Mouse (Mus musculus) stomach, postnatal 0 days (tissue): ENCODE measurements around the gene Ncbp2. TPM values are rescaled to one million over a fixed set of nuclear protein-coding genes. Genes with fewer than 3 reads are reported as not detected.
A peak's percentile ranks its signal among the peaks of the same experiment; 100 is the strongest.

Source experiments
- ATAC-seq: fragments of 200-750 bp; cut with Nextera tagmentation; 2 replicates; pipeline ENCODE4 v1.8.0; 2017; ENCODE audit not compliant: low FRiP score, low TSS enrichment
- DNase-seq: peaks from one replicate; pipeline ENCODE4 v3.0.0-alpha.2; 2016; ENCODE audit warnings: low spot score
- H3K27ac ChIP-seq: fragments of 300-500 bp; sonication (generic); replicated peaks from 2 replicates; pipeline ENCODE4 v1.5.1; 2014; ENCODE audit warnings: mild to moderate bottlenecking, control low read depth
- H3K27me3 ChIP-seq: fragments of 300-500 bp; sonication (generic); 2 replicates; pipeline ENCODE4 v1.6.1; 2014; ENCODE audit warnings: low read length; ENCODE audit not compliant: control insufficient read depth, insufficient read depth
- H3K36me3 ChIP-seq: fragments of 300-500 bp; sonication (generic); 2 replicates; pipeline ENCODE4 v1.6.1; 2014; ENCODE audit warnings: low read length, mixed read lengths; ENCODE audit not compliant: control insufficient read depth, insufficient read depth
- H3K4me1 ChIP-seq: fragments of 300-500 bp; sonication (generic); replicated peaks from 2 replicates; pipeline ENCODE4 v1.6.1; 2014; ENCODE audit warnings: antibody characterized with exemption; ENCODE audit not compliant: control insufficient read depth, insufficient read depth
- H3K4me2 ChIP-seq: fragments of 300-500 bp; sonication (generic); replicated peaks from 2 replicates; pipeline ENCODE4 v1.6.1; 2014; ENCODE audit warnings: low read depth, mild to moderate bottlenecking, control low read depth, moderate library complexity
- H3K4me3 ChIP-seq: fragments of 300-500 bp; sonication (generic); 2 replicates; pipeline ENCODE4 v1.5.1; 2014; ENCODE audit warnings: low read depth, low read length, control low read depth
- H3K9ac ChIP-seq: fragments of 300-500 bp; sonication (generic); 2 replicates; pipeline ENCODE4 v1.6.1; 2014; ENCODE audit warnings: mild to moderate bottlenecking, low read length, control low read depth, mixed read lengths
- H3K9me3 ChIP-seq: fragments of 300-500 bp; sonication (generic); 2 replicates; pipeline ENCODE4 v1.6.1; 2016; ENCODE audit warnings: low read length; ENCODE audit not compliant: control insufficient read depth
- CTCF ChIP-seq: IDR thresholded peaks from 2 replicates; pipeline ENCODE4 v1.5.1; 2016; ENCODE audit warnings: antibody characterized with exemption, low read depth, mild to moderate bottlenecking, moderate library complexity
- EP300 ChIP-seq: optimal IDR thresholded peaks from 2 replicates; pipeline ENCODE3; 2016; ENCODE audit warnings: antibody characterized with exemption
- WGBS: fragments of 180-500 bp; shearing (Covaris S2); extraction: QIAGEN DNeasy Blood & Tissue Kit; methylation state at CpG from one replicate; pipeline ENCODE4 v1.1.7; 2014; 5-methylcytosine and 5-hydroxymethylcytosine counted together
- polyA plus RNA-seq: library from polyadenylated mRNA; unstranded; fragments of >200 nt; fragmentation: Nextera tagmentation; extraction: Ambion mirVana; gene quantifications from 2 replicates; pipeline ENCODE4 v1.2.1, GENCODE M21; 2015

Ncbp2 gene
- 50.9 and 52.3 TPM in 2 replicates for polyA plus RNA-seq

- peak; percentile 93 for ATAC-seq
Measured at GRCm38 (mm10) chr16:31948345-31948774, at the start of gene Ncbp2, which contains the start of gene 0610012G03Rik. Gene Ncbp2, plus strand, starts transcription at chr16:31948513. Gene 0610012G03Rik, minus strand, starts transcription at chr16:31948494.

DNA sequence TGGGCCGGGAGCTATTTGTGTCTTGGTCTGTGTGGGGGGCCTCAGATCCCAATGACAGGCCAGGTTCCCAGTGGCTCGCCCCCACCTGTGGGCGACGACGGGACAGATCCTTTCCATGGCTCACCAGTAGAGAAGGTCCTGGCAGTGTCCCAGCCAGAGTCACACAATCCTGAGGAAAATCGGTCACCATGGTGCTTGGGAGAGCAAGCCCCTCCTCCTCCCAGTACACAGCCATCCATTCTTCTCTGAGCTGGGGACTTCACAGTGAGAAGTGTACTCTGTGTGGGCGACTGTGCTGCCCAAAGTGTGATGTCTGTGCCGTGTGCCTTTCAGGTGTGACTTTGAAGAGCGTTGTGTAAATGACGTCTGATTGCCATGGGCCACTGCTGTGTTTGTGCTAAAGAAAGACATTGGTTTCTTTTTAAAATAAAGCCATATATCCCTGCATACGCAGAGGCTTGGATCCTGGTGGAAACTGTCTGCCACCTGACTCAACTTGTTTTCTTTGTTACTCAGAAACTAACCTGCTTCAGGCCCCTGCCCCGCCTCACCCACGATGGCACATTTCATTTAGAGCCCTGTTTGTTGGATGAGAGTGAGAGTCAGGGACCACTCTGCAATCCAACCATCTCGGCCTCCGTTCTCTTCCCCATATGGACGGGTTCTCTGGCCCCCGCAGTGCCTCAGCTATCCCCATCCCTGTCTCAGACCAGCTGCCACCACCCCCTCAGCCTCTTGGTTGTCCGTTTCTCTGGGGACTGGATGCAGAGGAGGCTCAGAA, 49.6 kb upstream of the Ncbp2 start:
- H3K4me3 ChIP-seq: no peak overlapping the region
- no peak overlapping the region for H3K27ac ChIP-seq
- TF ChIP-seq CTCF: no peak
- TF ChIP-seq EP300: no peak
- no peaks in the 10 kb centered on the region for H3K9me3 ChIP-seq
- 73% methylated on average over 18 of the region's 18 CpGs for WGBS
- no peak for DNase-seq
- ATAC-seq: no peak
- no peaks in the 10 kb centered on the region for H3K4me1 ChIP-seq
- no peak overlapping the region for H3K9ac ChIP-seq
- H3K36me3 ChIP-seq: no peaks in the 10 kb centered on the region
- H3K4me2 ChIP-seq: no peak overlapping the region
- no peaks in the 10 kb centered on the region for H3K27me3 ChIP-seq

More at GRCm38 (mm10) chr16:31948345-31948774, at the start of gene Ncbp2, which contains the start of gene 0610012G03Rik:
- no peaks in the 10 kb centered on the region; the same call in 1 of the 2 replicates for H3K36me3 ChIP-seq
- DNase-seq: peak; percentile 97
- H3K4me3 ChIP-seq: peak within 1 kb of the TSS; percentile 92
- H3K4me2 ChIP-seq: peak within 1 kb of the TSS; percentile 62
- peak within 1 kb of the TSS; percentile 95 for H3K9ac ChIP-seq
- H3K9me3 ChIP-seq: no peaks in the 10 kb centered on the region
- no peaks in the 10 kb centered on the region; the same call in 1 of the 2 replicates for H3K4me1 ChIP-seq
- peak within 1 kb of the TSS; percentile 95 for H3K27ac ChIP-seq
- H3K27me3 ChIP-seq: no peaks in the 10 kb centered on the region
- TF ChIP-seq CTCF (peak; percentile 23; the same call in 1 of the 2 replicates), EP300 (no peak)
- under 1% methylated on average over 55 of the region's 55 CpGs for WGBS

DNA sequence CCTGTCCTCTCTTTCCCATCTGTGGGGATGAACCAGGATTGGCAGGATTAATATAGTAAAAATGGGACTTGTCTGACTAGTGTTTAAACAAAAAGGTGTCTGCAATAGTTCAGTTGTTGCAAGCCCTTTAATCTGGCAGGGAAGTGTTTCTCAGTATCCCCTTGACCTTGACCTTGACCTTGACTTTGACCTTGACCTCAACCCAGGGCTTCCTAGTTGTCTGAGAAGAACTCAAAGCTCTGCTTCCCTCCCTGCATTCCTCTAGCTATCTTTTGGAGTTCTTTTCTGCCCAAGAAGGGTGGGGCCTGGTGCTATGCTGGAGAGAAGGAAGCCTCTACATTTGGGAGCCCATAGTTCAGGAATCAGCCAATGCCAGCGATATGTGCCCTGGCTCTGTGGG, 46.4 kb upstream of the Ncbp2 start:
- no peak overlapping the region for H3K27ac ChIP-seq
- DNase-seq: no peak
- ATAC-seq: no peak
- 85% methylated on average over 1 of the region's 1 CpGs for WGBS
- TF ChIP-seq EP300 (no peak), CTCF (no peak)
- no peak overlapping the region for H3K9ac ChIP-seq
- H3K36me3 ChIP-seq: no peaks in the 10 kb centered on the region
- no peaks in the 10 kb centered on the region for H3K9me3 ChIP-seq
- no peaks in the 10 kb centered on the region for H3K27me3 ChIP-seq
- H3K4me1 ChIP-seq: 0 out of 2 replicates have a peak, but pooled peaks cover 3% of the 10 kb centered on the region
- no peak overlapping the region for H3K4me3 ChIP-seq
- H3K4me2 ChIP-seq: no peak overlapping the region

DNA sequence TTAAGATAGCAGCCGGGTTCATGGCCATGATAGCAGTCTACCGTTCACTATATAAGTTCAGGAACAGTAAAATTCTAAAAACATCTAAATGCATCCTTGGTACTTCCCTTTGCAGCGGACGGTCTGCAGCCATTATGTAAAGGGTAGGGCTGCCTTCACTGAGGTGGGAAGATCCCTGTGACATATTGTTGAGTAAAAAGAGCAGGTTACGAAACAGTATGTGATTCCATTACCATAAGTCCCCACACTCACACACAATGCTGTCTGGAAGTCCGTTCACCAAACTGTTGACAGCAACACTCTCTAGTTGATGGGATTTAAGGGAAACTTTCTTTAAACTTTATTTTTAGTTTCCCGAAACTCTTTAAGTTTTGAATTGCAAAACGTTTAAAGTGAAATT, 45.1 kb upstream of the Ncbp2 start:
- H3K27ac ChIP-seq: no peak overlapping the region
- no peaks in the 10 kb centered on the region for H3K36me3 ChIP-seq
- H3K9ac ChIP-seq: no peak overlapping the region
- no peak overlapping the region for H3K4me3 ChIP-seq
- 83% methylated on average over 8 of the region's 8 CpGs for WGBS
- DNase-seq (no peak), ATAC-seq (no peak)
- H3K9me3 ChIP-seq: no peaks in the 10 kb centered on the region
- H3K4me1 ChIP-seq: 0 out of 2 replicates have a peak, but pooled peaks cover 3% of the 10 kb centered on the region
- TF ChIP-seq CTCF (no peak), EP300 (no peak)
- H3K27me3 ChIP-seq: no peaks in the 10 kb centered on the region
- H3K4me2 ChIP-seq: no peak overlapping the region

DNA sequence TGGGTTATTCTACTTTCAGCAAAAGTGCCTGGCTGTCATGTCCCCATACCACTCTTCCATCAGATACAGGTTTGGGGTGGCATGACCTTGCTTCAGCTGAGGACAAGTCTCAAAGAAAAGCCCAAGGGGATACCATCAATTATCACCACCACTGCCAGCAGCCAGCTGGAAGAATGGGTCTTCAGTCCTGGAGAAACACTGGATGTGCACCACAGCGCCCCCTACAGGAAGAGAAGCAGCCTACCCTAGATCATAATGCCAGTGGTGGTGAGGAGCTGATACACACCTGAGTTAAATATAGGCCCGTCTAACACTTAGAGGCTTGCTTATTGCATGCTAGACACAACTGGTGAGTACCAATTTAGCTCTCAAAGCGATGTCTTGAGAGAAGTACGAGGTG, 43.0 kb upstream of the Ncbp2 start:
- 0 out of 2 replicates have a peak, but pooled peaks cover 3% of the 10 kb centered on the region for H3K4me1 ChIP-seq
- DNase-seq (no peak), ATAC-seq (no peak)
- no peak for TF ChIP-seq EP300
- TF ChIP-seq CTCF: peak; percentile 47; the same call in 1 of the 2 replicates
- no peaks in the 10 kb centered on the region for H3K36me3 ChIP-seq
- no peaks in the 10 kb centered on the region for H3K9me3 ChIP-seq
- no peaks in the 10 kb centered on the region for H3K27me3 ChIP-seq
- H3K4me3 ChIP-seq: no peak overlapping the region
- no peak overlapping the region for H3K9ac ChIP-seq
- H3K27ac ChIP-seq: no peak overlapping the region
- H3K4me2 ChIP-seq: no peak overlapping the region
- 66% methylated on average over 4 of the region's 4 CpGs for WGBS
